Mouse (Mus musculus) C2C12 (cell line): ENCODE measurements around the gene Lypla2. TPM values are rescaled to one million over a fixed set of nuclear protein-coding genes. Genes with fewer than 3 reads are reported as not detected.

Source experiments
- H3K27me3 ChIP-seq: one replicate; pipeline ENCODE4 v1.6.1; 2011; ENCODE audit not compliant: control insufficient read depth, insufficient read depth, insufficient read length
- H3K36me3 ChIP-seq: one replicate; pipeline ENCODE4 v1.6.1; 2011; ENCODE audit not compliant: control insufficient read depth, insufficient read depth
- H3K4me3 ChIP-seq: one replicate; pipeline ENCODE4 v1.5.1; 2011; ENCODE audit warnings: mild to moderate bottlenecking, control low read depth; ENCODE audit not compliant: poor library complexity, insufficient read depth, severe bottlenecking
- H3K79me2 ChIP-seq: one replicate; pipeline ENCODE4 v1.6.1; 2011; ENCODE audit not compliant: control insufficient read depth, insufficient read depth
- H3K79me3 ChIP-seq: one replicate; pipeline ENCODE4 v1.6.1; 2011; ENCODE audit warnings: low read depth, control low read depth
- H3ac ChIP-seq: one replicate; pipeline ENCODE3; 2011; ENCODE audit warnings: low read depth; ENCODE audit not compliant: control insufficient read depth, insufficient read length
- CEBPB ChIP-seq: IDR thresholded peaks from one replicate; pipeline ENCODE4 v1.6.1; 2011; ENCODE audit warnings: low read depth, mild to moderate bottlenecking, control low read depth, moderate library complexity
- CTCF ChIP-seq: IDR thresholded peaks from one replicate; pipeline ENCODE4 v1.5.1; 2011; ENCODE audit not compliant: control insufficient read depth, insufficient read depth, insufficient read length
- FOSL1 ChIP-seq: IDR thresholded peaks from one replicate; pipeline ENCODE4 v1.8.0; 2011; ENCODE audit warnings: mild to moderate bottlenecking, low read length; ENCODE audit not compliant: poor library complexity, insufficient read depth, severe bottlenecking
- MAX ChIP-seq: IDR thresholded peaks from one replicate; pipeline ENCODE4 v1.6.1; 2011; ENCODE audit warnings: mild to moderate bottlenecking, control low read depth
- MYOD1 ChIP-seq: IDR thresholded peaks from one replicate; pipeline ENCODE4 v1.6.1; 2011; ENCODE audit warnings: low read depth; ENCODE audit not compliant: control insufficient read depth, insufficient read length
- MYOG ChIP-seq: IDR thresholded peaks from one replicate; pipeline ENCODE4 v1.6.1; 2011; ENCODE audit not compliant: control insufficient read depth, insufficient read length; ENCODE audit errors: extremely low read depth
- USF1 ChIP-seq: IDR thresholded peaks from one replicate; pipeline ENCODE4 v1.6.1; 2011; ENCODE audit warnings: low read depth, mild to moderate bottlenecking, control low read depth, moderate library complexity
- polyA plus RNA-seq: library from polyadenylated mRNA; unstranded; fragments of >200 nt; fragmentation: generic; extraction: Trizol; gene quantifications from one replicate; pipeline ENCODE4 v1.2.1, GENCODE M21; 2012; ENCODE audit warnings: missing spikeins

Lypla2 gene
- polyA plus RNA-seq, 1 experiment = 70.1 TPM

DNA sequence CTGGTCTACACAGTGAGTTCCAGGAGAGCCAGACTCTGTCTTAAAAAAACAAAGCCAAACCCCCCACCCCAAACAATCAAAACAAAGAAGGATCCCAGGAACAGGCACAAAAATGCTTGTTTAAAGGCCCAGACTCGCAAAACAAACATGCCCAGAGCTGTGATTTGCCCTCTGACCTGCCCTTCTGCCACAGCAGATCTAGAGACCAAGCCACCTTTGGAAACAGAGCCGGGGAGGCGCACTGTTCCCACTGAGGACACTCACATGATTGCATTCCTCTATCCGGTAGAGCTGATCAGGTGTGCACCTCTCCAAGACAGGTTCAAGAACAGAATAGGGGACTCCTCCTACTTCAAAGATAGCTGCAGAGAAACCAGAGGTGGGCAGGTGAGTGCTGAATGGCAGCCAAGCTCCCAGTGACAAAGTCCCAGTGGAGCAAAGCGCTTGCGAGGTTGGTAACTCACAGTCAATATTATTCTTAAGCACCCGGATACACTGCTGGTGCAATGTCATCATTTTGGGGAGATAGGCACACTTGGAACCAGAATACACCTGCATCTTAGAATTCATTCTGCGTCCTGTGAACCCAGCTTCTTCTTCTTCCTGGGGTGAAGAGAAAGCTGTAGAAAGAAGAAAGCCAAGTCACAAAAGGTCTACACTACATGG, 36.5 kb upstream of the Lypla2 start:
- Histone ChIP-seq H3ac (no peak overlapping the region), H3K36me3 (peaks cover 88% of the 10 kb centered on the region)

DNA sequence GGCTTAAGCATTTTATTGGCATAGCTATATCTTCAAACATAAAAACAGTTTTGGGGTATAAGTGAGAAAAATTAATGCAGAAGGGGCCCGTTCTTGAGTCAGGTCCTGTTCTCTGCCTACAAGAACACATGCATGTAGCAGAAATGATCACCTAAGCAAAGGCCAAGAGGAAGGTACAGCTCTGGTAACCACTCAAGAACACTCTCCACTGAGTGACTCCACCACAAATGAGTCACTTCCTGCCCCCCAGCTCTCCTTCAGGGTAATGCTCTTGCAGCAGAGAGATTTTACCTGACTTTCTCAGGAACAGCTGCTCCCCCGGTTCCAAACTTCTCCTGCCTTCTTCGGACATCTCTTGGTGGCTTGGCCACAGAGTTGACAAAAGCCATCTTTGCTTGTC, 34.4 kb upstream of the Lypla2 start:
- no peaks in the 10 kb centered on the region for H3K79me2 ChIP-seq
- peaks cover 89% of the 10 kb centered on the region for H3K36me3 ChIP-seq
- no peaks in the 10 kb centered on the region for H3K79me3 ChIP-seq
- no peak overlapping the region for H3ac ChIP-seq
- no peaks in the 10 kb centered on the region for H3K27me3 ChIP-seq
- no peak overlapping the region for H3K4me3 ChIP-seq
- no peak for TF ChIP-seq FOSL1
- TF ChIP-seq MYOD1 = no peak

More for the DNA sequence above, 36.5 kb upstream of the Lypla2 start:
- H3K79me3 ChIP-seq = peaks cover 3% of the 10 kb centered on the region
- H3K79me2 ChIP-seq = no peaks in the 10 kb centered on the region
- TF ChIP-seq MAX (no peak), CEBPB (no peak), CTCF (no peak)
- H3K27me3 ChIP-seq = no peaks in the 10 kb centered on the region
- H3K4me3 ChIP-seq = no peak overlapping the region

GRCm38 (mm10) chr4:136004921-136005320, 32.5 kb upstream of the Lypla2 start:
- Histone ChIP-seq H3K27me3 (no peaks in the 10 kb centered on the region), H3ac (no peak overlapping the region), H3K79me2 (no peaks in the 10 kb centered on the region), H3K79me3 (no peaks in the 10 kb centered on the region), H3K4me3 (no peak overlapping the region), H3K36me3 (peaks cover 70% of the 10 kb centered on the region)
- TF ChIP-seq CTCF (no peak), MAX (no peak), FOSL1 (no peak), CEBPB (no peak), USF1 (no peak), MYOG (no peak), MYOD1 (no peak)

- Histone ChIP-seq H3K36me3 (peaks cover 64% of the 10 kb centered on the region), H3K79me3 (no peaks in the 10 kb centered on the region)
These were observed 31.8 kb upstream of the Lypla2 start for GRCm38 (mm10) chr4:136004107-136004675.

DNA sequence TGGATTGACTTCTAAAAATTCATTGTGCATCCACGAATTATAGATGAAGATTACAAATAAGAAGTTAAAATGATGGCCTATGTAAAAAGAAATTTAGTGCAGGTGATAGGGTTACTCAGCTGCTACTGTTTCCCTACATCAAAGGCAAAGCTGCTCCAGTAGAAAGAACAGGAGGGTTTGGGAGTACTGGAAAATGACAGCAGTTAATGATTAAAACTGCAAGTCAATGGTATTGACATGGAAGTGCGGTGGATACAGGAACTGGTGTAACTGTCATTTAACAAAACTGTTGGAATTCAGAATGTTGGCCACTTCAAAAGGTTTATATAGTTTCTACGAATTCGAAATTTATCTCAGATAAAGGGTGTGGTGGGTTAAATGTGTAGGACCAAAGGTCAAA, 22.7 kb upstream of the Lypla2 start:
- H3K36me3 ChIP-seq = no peaks in the 10 kb centered on the region

More at GRCm38 (mm10) chr4:136004107-136004675, 31.8 kb upstream of the Lypla2 start:
- Histone ChIP-seq H3K79me2 (no peaks in the 10 kb centered on the region), H3K27me3 (no peaks in the 10 kb centered on the region), H3K4me3 (no peak overlapping the region), H3ac (no peak overlapping the region)
- TF ChIP-seq CEBPB = no peak
- TF ChIP-seq CTCF = no peak
- no peak for TF ChIP-seq USF1
- TF ChIP-seq MYOD1 = no peak
- TF ChIP-seq MAX = no peak
- TF ChIP-seq MYOG = no peak
- no peak for TF ChIP-seq FOSL1

GRCm38 (mm10) chr4:135993941-135994340, 21.5 kb upstream of the Lypla2 start:
- Histone ChIP-seq H3K36me3 (no peaks in the 10 kb centered on the region), H3ac (no peak overlapping the region), H3K79me2 (no peaks in the 10 kb centered on the region), H3K79me3 (no peaks in the 10 kb centered on the region), H3K27me3 (no peaks in the 10 kb centered on the region), H3K4me3 (no peak overlapping the region)
- TF ChIP-seq MYOD1 (no peak), USF1 (no peak), CEBPB (no peak), MYOG (no peak), CTCF (no peak), FOSL1 (no peak), MAX (no peak)

More for the DNA sequence above, 22.7 kb upstream of the Lypla2 start:
- Histone ChIP-seq H3ac (no peak overlapping the region), H3K79me2 (no peaks in the 10 kb centered on the region), H3K4me3 (no peak overlapping the region), H3K79me3 (no peaks in the 10 kb centered on the region), H3K27me3 (no peaks in the 10 kb centered on the region)
- TF ChIP-seq CTCF (no peak), USF1 (no peak), MAX (no peak), MYOG (no peak), FOSL1 (no peak), MYOD1 (no peak), CEBPB (no peak)
